In genomic region chr7:45046853-45047350, GRCm38 (mm10) we compare ENCODE assay signal across 18 mouse cellular contexts. TPM values are rescaled to one million over a fixed set of nuclear protein-coding genes. Genes with fewer than 3 reads are reported as not detected.
DNase-seq lines count a peak whose midpoint lies in the region; ATAC-seq and TF ChIP-seq lines count a peak whose summit lies in the region.
"Had no signal": no experiment of that assay in that cellular context is flagged by ENCODE, and none has a peak within 500 bp of the region (broad histone marks: within the 10 kb centered on the region; RNA-seq: fewer than 3 reads in every experiment).

No protein-coding gene starts in this region.

- no peak for DNase-seq in heart, embryonic 10.5 days (ENCODE audit: low spot score)
- no peak for DNase-seq in heart, adult 9 months (ENCODE audit: low spot score in 2 of 2)
- DNase-seq in ES-E14 (ENCODE audit: low read depth, low spot score), result no peak
- DNase-seq in stomach, postnatal 0 days (ENCODE audit: low spot score), result peak; percentile 12
- DNase-seq in gastrocnemius, postnatal 4 days (ENCODE audit: low spot score in 2 of 2), result no peak
- DNase-seq: adrenal gland, postnatal 10 days; cerebellum, adult 11 months; cerebellum, adult 8-10 months; cerebellum, postnatal 25 days; gastrocnemius, postnatal 36 days; heart, adult 2 months; heart, postnatal 10 days; heart, postnatal 4 days had no signal

- H3K27ac ChIP-seq in heart, embryonic 10.5 days, result no peak overlapping the region
- H3K27ac ChIP-seq in ES-E14 (ENCODE audit: insufficient read depth, low read depth, low read length, poor library complexity, severe bottlenecking), result no peak overlapping the region
- H3K27ac ChIP-seq in stomach, postnatal 0 days (replicated peaks), result no peak overlapping the region
- H3K27ac ChIP-seq: forebrain, embryonic 15.5 days; heart, adult 2 months; hindbrain, embryonic 13.5 days; intestine, embryonic 15.5 days had no signal

- no peak for TF ChIP-seq CTCF in E14TG2a.4 (conservative IDR thresholded peaks at IDR 0.05; ENCODE audit: low read length)
- TF ChIP-seq CTCF in stomach, postnatal 0 days (IDR thresholded peaks at IDR 0.05; ENCODE audit: low read depth), result no peak

- 0 out of 2 replicates have a peak overlapping the region, but pooled peaks have one; percentile 2 for H3K4me3 ChIP-seq in heart, embryonic 10.5 days
- H3K4me3 ChIP-seq in E14TG2a.4 (replicated peaks; ENCODE audit: low read length) (peak overlapping the region; percentile 67), ES-E14 (ENCODE audit: insufficient read depth in 1 of 2, low read depth in 1 of 2, low read length in 2 of 2, poor library complexity in 1 of 2, severe bottlenecking in 1 of 2) (peak overlapping the region; percentile 16 to 53)
- no peak overlapping the region for H3K4me3 ChIP-seq in stomach, postnatal 0 days (ENCODE audit: low read depth, low read length)
- H3K4me3 ChIP-seq: forebrain, embryonic 15.5 days; heart, adult 2 months; hindbrain, embryonic 13.5 days; intestine, embryonic 15.5 days had no signal

- 88% methylated on average over 26 of the region's 26 CpGs for WGBS in heart, embryonic 10.5 days
- WGBS in stomach, postnatal 0 days, result 94% methylated on average over 26 of the region's 26 CpGs

- no peak overlapping the region for H3K4me2 ChIP-seq in stomach, postnatal 0 days (replicated peaks; ENCODE audit: low read depth)
- H3K4me2 ChIP-seq: forebrain, embryonic 15.5 days; hindbrain, embryonic 13.5 days; intestine, embryonic 15.5 days had no signal

- no peaks in the 10 kb centered on the region for H3K27me3 ChIP-seq in heart, embryonic 10.5 days (ENCODE audit: insufficient read depth, poor library complexity, severe bottlenecking)
- H3K27me3 ChIP-seq in E14TG2a.4 (ENCODE audit: insufficient read depth, low read length), result no peaks in the 10 kb centered on the region
- no peaks in the 10 kb centered on the region for H3K27me3 ChIP-seq in stomach, postnatal 0 days (ENCODE audit: control insufficient read depth, insufficient read depth, low read length)
- H3K27me3 ChIP-seq: CH12.LX; forebrain, embryonic 15.5 days; hindbrain, embryonic 13.5 days; intestine, embryonic 15.5 days had no signal

- no peaks in the 10 kb centered on the region for H3K9me3 ChIP-seq in heart, embryonic 10.5 days
- no peaks in the 10 kb centered on the region for H3K9me3 ChIP-seq in E14TG2a.4 (ENCODE audit: low read length)
- no peaks in the 10 kb centered on the region for H3K9me3 ChIP-seq in ES-E14 (ENCODE audit: control insufficient read depth, insufficient read depth, low read depth, low read length)
- H3K9me3 ChIP-seq in stomach, postnatal 0 days (ENCODE audit: control insufficient read depth, low read length), result no peaks in the 10 kb centered on the region
- H3K9me3 ChIP-seq: forebrain, embryonic 15.5 days; hindbrain, embryonic 13.5 days; intestine, embryonic 15.5 days had no signal

- in situ Hi-C loops in ES-E14 (cut with MboI; ENCODE audit: low sequenced_read_pairs in 2 of 2, unreplicated experiment in 2 of 2), result no loop called here

- H3K36me3 ChIP-seq in heart, embryonic 10.5 days, result peaks cover 93% of the 10 kb centered on the region
- H3K36me3 ChIP-seq in E14TG2a.4 (ENCODE audit: insufficient read depth, low read length) (peaks cover 81% of the 10 kb centered on the region), ES-E14 (ENCODE audit: control insufficient read depth, insufficient read depth, low read length, poor library complexity, severe bottlenecking) (peaks cover 62% of the 10 kb centered on the region)
- H3K36me3 ChIP-seq in stomach, postnatal 0 days (ENCODE audit: control insufficient read depth, insufficient read depth, low read length), result peaks cover 42% of the 10 kb centered on the region

- H3K9ac ChIP-seq in ES-E14 (ENCODE audit: insufficient read depth, low read depth, low read length, poor library complexity, severe bottlenecking), result peak overlapping the region; percentile 19
- H3K9ac ChIP-seq in stomach, postnatal 0 days (ENCODE audit: low read length), result no peak overlapping the region
- H3K9ac ChIP-seq: forebrain, embryonic 15.5 days; hindbrain, embryonic 13.5 days; intestine, embryonic 15.5 days had no signal

- TF ChIP-seq EP300 in stomach, postnatal 0 days (optimal IDR thresholded peaks at IDR 0.05), result no peak

- H3K4me1 ChIP-seq in heart, embryonic 10.5 days, result peaks cover 45% of the 10 kb centered on the region
- H3K4me1 ChIP-seq in E14TG2a.4 (replicated peaks; ENCODE audit: low read depth, low read length) (peaks cover 76% of the 10 kb centered on the region), ES-E14 (ENCODE audit: control insufficient read depth in 2 of 2, insufficient read depth in 2 of 2, low read length in 2 of 2, poor library complexity in 1 of 2) (peaks cover 4 to 29% of the 10 kb centered on the region in 2 experiments; a peak in 3 of 4 replicates)
- H3K4me1 ChIP-seq in stomach, postnatal 0 days (replicated peaks; ENCODE audit: control insufficient read depth, insufficient read depth), result 0 out of 2 replicates have a peak, but pooled peaks cover 4% of the 10 kb centered on the region

- ATAC-seq in stomach, postnatal 0 days (ENCODE audit: low FRiP score, low TSS enrichment), result no peak
- ATAC-seq: forebrain, embryonic 15.5 days; intestine, embryonic 15.5 days had no signal

TF ChIP-seq in ES-E14, 5 proteins besides CTCF, POLR2A, EP300 and RAD21:
- TF ChIP-seq CHD2 (IDR thresholded peaks at IDR 0.05; ENCODE audit: low read depth, low read length) (no peak), MAFK (IDR thresholded peaks at IDR 0.05; ENCODE audit: insufficient read depth, low read depth, low read length) (no peak), ZNF384 (IDR thresholded peaks at IDR 0.05; ENCODE audit: low read depth, low read length) (no peak), HCFC1 (IDR thresholded peaks at IDR 0.05; ENCODE audit: borderline replicate concordance, insufficient read depth, low read length) (no peak), ZC3H11A (IDR thresholded peaks at IDR 0.05; ENCODE audit: borderline replicate concordance, low read depth, low read length) (no peak)

RNA-seq across cellular contexts. Expression of gene Prr12, which starts 5.8 kb away (rescaled TPM):
- polyA plus RNA-seq in heart, embryonic 10.5 days (2016; fragmentation: Nextera tagmentation; extraction: Ambion mirVana), result 8.8 and 13.3 TPM in 2 replicates
- 32.3 and 37.5 TPM in 2 replicates for total RNA-seq in ES-E14 (2012; rRNA removed)
- polyA plus RNA-seq in stomach, postnatal 0 days (2015; fragmentation: Nextera tagmentation; extraction: Ambion mirVana), result 3.4 and 3.8 TPM in 2 replicates
- 10 to 100 TPM; 63.9 to 65.2 TPM for total RNA-seq in gastrocnemius, postnatal 4 days (2021)

RNA-seq across cellular contexts. Expression of gene Nosip, which starts 15.3 kb away (rescaled TPM):
- polyA plus RNA-seq in heart, embryonic 10.5 days (2016; fragmentation: Nextera tagmentation; extraction: Ambion mirVana), result 59.9 and 65.2 TPM in 2 replicates
- 94.2 and 106 TPM in 2 replicates for total RNA-seq in ES-E14 (2012; rRNA removed)
- polyA plus RNA-seq in stomach, postnatal 0 days (2015; fragmentation: Nextera tagmentation; extraction: Ambion mirVana), result 43.0 and 44.1 TPM in 2 replicates
- 10 to 100 TPM; 47.3 to 48.3 TPM for total RNA-seq in gastrocnemius, postnatal 4 days (2021)

RNA-seq across cellular contexts. Expression of gene Prrg2, which starts 15.6 kb away (rescaled TPM):
- 15.0 and 16.8 TPM in 2 replicates for polyA plus RNA-seq in heart, embryonic 10.5 days (2016; fragmentation: Nextera tagmentation; extraction: Ambion mirVana)
- total RNA-seq in ES-E14 (2012; rRNA removed), result 9.8 and 11.4 TPM in 2 replicates
- polyA plus RNA-seq in stomach, postnatal 0 days (2015; fragmentation: Nextera tagmentation; extraction: Ambion mirVana), result 33.6 and 37.4 TPM in 2 replicates
- total RNA-seq in gastrocnemius, postnatal 4 days (2021), result 10 to 100 TPM; 11.7 to 12.3 TPM

RNA-seq across cellular contexts. Expression of gene Rras, which starts 29.1 kb away (rescaled TPM):
- 50.5 and 57.5 TPM in 2 replicates for polyA plus RNA-seq in heart, embryonic 10.5 days (2016; fragmentation: Nextera tagmentation; extraction: Ambion mirVana)
- total RNA-seq in ES-E14 (2012; rRNA removed), result 11.1 and 14.4 TPM in 2 replicates
- 81.5 and 87.2 TPM in 2 replicates for polyA plus RNA-seq in stomach, postnatal 0 days (2015; fragmentation: Nextera tagmentation; extraction: Ambion mirVana)
- total RNA-seq in gastrocnemius, postnatal 4 days (2021), result 100 to 1,000 TPM; 119 to 123 TPM

RNA-seq across cellular contexts. Expression of gene Scaf1, which starts 30.7 kb away (rescaled TPM):
- 40.5 and 41.0 TPM in 2 replicates for polyA plus RNA-seq in heart, embryonic 10.5 days (2016; fragmentation: Nextera tagmentation; extraction: Ambion mirVana)
- 39.0 and 39.2 TPM in 2 replicates for total RNA-seq in ES-E14 (2012; rRNA removed)
- 14.9 and 18.6 TPM in 2 replicates for polyA plus RNA-seq in stomach, postnatal 0 days (2015; fragmentation: Nextera tagmentation; extraction: Ambion mirVana)
- total RNA-seq in gastrocnemius, postnatal 4 days (2021), result 10 to 100 TPM; 74.1 to 76.0 TPM
